29 mouse cellular contexts compared by ENCODE assay signal in genomic region chr10:61378698-61379097, GRCm38 (mm10). TPM values are rescaled to one million over a fixed set of nuclear protein-coding genes. Genes with fewer than 3 reads are reported as not detected.
DNase-seq lines count a peak whose midpoint lies in the region; ATAC-seq and TF ChIP-seq lines count a peak whose summit lies in the region.
"Had no signal": no experiment of that assay in that cellular context is flagged by ENCODE, and none has a peak within 500 bp of the region (broad histone marks: within the 10 kb centered on the region; RNA-seq: fewer than 3 reads in every experiment).

No protein-coding gene starts in this region.

- 76% methylated on average over 5 of the region's 5 CpGs for WGBS in heart, embryonic 16.5 days
- WGBS in midbrain, embryonic 10.5 days, result 81% methylated on average over 5 of the region's 5 CpGs
- 91% methylated on average over 5 of the region's 5 CpGs for WGBS in midbrain, postnatal 0 days

- no peaks in the 10 kb centered on the region for H3K36me3 ChIP-seq in heart, embryonic 16.5 days (ENCODE audit: control insufficient read depth, insufficient read depth)
- no peaks in the 10 kb centered on the region for H3K36me3 ChIP-seq in midbrain, embryonic 10.5 days
- H3K36me3 ChIP-seq in midbrain, postnatal 0 days (ENCODE audit: insufficient read depth, low read length), result no peaks in the 10 kb centered on the region
- H3K36me3 ChIP-seq: embryonic facial prominence, embryonic 13.5 days; liver, embryonic 12.5 days; midbrain, embryonic 13.5 days; stomach, embryonic 15.5 days had no signal

- intact Hi-C loops in heart, postnatal 14 days (cut with DNase I), result no loop called here
- intact Hi-C loops in heart, postnatal 36 days (cut with DNase I), result no loop called here

- no peak overlapping the region for H3K9ac ChIP-seq in heart, embryonic 16.5 days (ENCODE audit: low read length)
- no peak overlapping the region for H3K9ac ChIP-seq in midbrain, postnatal 0 days (replicated peaks; ENCODE audit: low read length, poor library complexity, severe bottlenecking)
- H3K9ac ChIP-seq: embryonic facial prominence, embryonic 13.5 days; hindbrain, embryonic 14.5 days; liver, embryonic 12.5 days; liver, postnatal 0 days; midbrain, embryonic 13.5 days; stomach, embryonic 15.5 days had no signal

- peak; percentile 96 for DNase-seq in heart, adult 11 months
- DNase-seq in heart, postnatal 14 days, result no peak
- no peak for DNase-seq in heart, postnatal 36 days
- no peak for DNase-seq in midbrain, embryonic 10.5 days (ENCODE audit: low spot score)
- DNase-seq in midbrain, postnatal 0 days (ENCODE audit: low spot score), result no peak
- no peak for DNase-seq in lung, postnatal 36 days
- DNase-seq: adrenal gland, postnatal 25 days; cerebellum, adult 18-20 months; cerebellum, postnatal 10 days; kidney, adult 11 months; layer of hippocampus, postnatal 36 days; left cerebral cortex, postnatal 4 days; liver, postnatal 0 days; lung, postnatal 4 days; right cerebral cortex, postnatal 25 days had no signal

- H3K27me3 ChIP-seq in heart, embryonic 16.5 days (ENCODE audit: control insufficient read depth, insufficient read depth, low read length), result no peaks in the 10 kb centered on the region
- H3K27me3 ChIP-seq in midbrain, embryonic 10.5 days (ENCODE audit: low read depth, poor library complexity, severe bottlenecking), result peaks cover 23% of the 10 kb centered on the region
- H3K27me3 ChIP-seq in midbrain, postnatal 0 days (ENCODE audit: insufficient read depth, low read length), result no peaks in the 10 kb centered on the region
- H3K27me3 ChIP-seq: stomach, embryonic 15.5 days had no signal

- no peak for ATAC-seq in heart, embryonic 16.5 days (replicated peaks; ENCODE audit: extremely low read depth, insufficient read depth, low FRiP score)
- no peak for ATAC-seq in midbrain, postnatal 0 days (ENCODE audit: low FRiP score)
- ATAC-seq: CD4-positive, CD25-positive, alpha-beta regulatory T cell, adult 4 months; forebrain, embryonic 16.5 days; inflammation-experienced regulatory T-cells, adult 6 months; liver, embryonic 12.5 days; liver, postnatal 0 days; midbrain, embryonic 13.5 days had no signal

- TF ChIP-seq CTCF in midbrain, postnatal 0 days (IDR thresholded peaks at IDR 0.05), result no peak

- H3K4me3 ChIP-seq in heart, embryonic 16.5 days (ENCODE audit: low read length), result no peak overlapping the region
- no peak overlapping the region for H3K4me3 ChIP-seq in midbrain, embryonic 10.5 days
- no peak overlapping the region for H3K4me3 ChIP-seq in midbrain, postnatal 0 days (ENCODE audit: low read depth, low read length)
- H3K4me3 ChIP-seq: embryonic facial prominence, embryonic 13.5 days; liver, embryonic 12.5 days; megakaryocyte, embryonic 14.5 days; midbrain, embryonic 13.5 days; stomach, embryonic 15.5 days had no signal

- peaks cover 78% of the 10 kb centered on the region for H3K4me1 ChIP-seq in heart, embryonic 16.5 days (ENCODE audit: control insufficient read depth, insufficient read depth, low read length)
- H3K4me1 ChIP-seq in midbrain, embryonic 10.5 days, result peaks cover 66% of the 10 kb centered on the region
- H3K4me1 ChIP-seq in midbrain, postnatal 0 days (ENCODE audit: insufficient read depth, low read length), result peaks cover 5% of the 10 kb centered on the region

- no peaks in the 10 kb centered on the region for H3K9me3 ChIP-seq in heart, embryonic 16.5 days (replicated peaks; ENCODE audit: control insufficient read depth, low read length)
- 0 out of 2 replicates have a peak, but pooled peaks cover 3% of the 10 kb centered on the region for H3K9me3 ChIP-seq in midbrain, embryonic 10.5 days (replicated peaks)
- H3K9me3 ChIP-seq in midbrain, postnatal 0 days (ENCODE audit: low read length), result no peaks in the 10 kb centered on the region
- H3K9me3 ChIP-seq: liver, embryonic 12.5 days; megakaryocyte, embryonic 14.5 days; stomach, embryonic 15.5 days had no signal

- H3K27ac ChIP-seq in heart, embryonic 16.5 days (ENCODE audit: low read length), result peak overlapping the region; percentile 54; the same call in 1 of the 2 replicates
- H3K27ac ChIP-seq in midbrain, embryonic 10.5 days (replicated peaks), result 0 out of 2 replicates have a peak overlapping the region, but pooled peaks have one; percentile 18
- H3K27ac ChIP-seq in midbrain, postnatal 0 days (ENCODE audit: low read depth, low read length), result no peak overlapping the region
- H3K27ac ChIP-seq: embryonic facial prominence, embryonic 13.5 days; hindbrain, embryonic 14.5 days; liver, embryonic 12.5 days; midbrain, embryonic 13.5 days; stomach, embryonic 15.5 days had no signal

- H3K4me2 ChIP-seq in heart, embryonic 16.5 days (ENCODE audit: low read depth, low read length), result no peak overlapping the region
- H3K4me2 ChIP-seq in midbrain, postnatal 0 days (ENCODE audit: low read depth, low read length, poor library complexity, severe bottlenecking), result no peak overlapping the region
- H3K4me2 ChIP-seq: embryonic facial prominence, embryonic 13.5 days; liver, embryonic 12.5 days; stomach, embryonic 15.5 days had no signal

RNA-seq across cellular contexts. Expression of gene Pald1, which starts 4.6 kb away (rescaled TPM):
- 10 to 100 TPM; 32.0 to 36.8 TPM for total RNA-seq in heart, postnatal 14 days (2021)
- polyA plus RNA-seq in heart, embryonic 16.5 days (2015; fragmentation: Nextera tagmentation; extraction: Ambion mirVana), result 21.0 and 28.4 TPM in 2 replicates
- total RNA-seq in heart, postnatal 36 days (2021), result 10 to 100 TPM; 19.9 to 21.6 TPM
- 35.8 and 36.1 TPM in 2 replicates for polyA plus RNA-seq in midbrain, embryonic 10.5 days (2016; fragmentation: Nextera tagmentation; extraction: Ambion mirVana)
- total RNA-seq in midbrain, postnatal 0 days (2014; rRNA removed), result 25.2 and 27.1 TPM in 2 replicates
- 16.0 and 16.8 TPM in 2 replicates for polyA plus RNA-seq in midbrain, postnatal 0 days (2015; fragmentation: Nextera tagmentation; extraction: Ambion mirVana)
- total RNA-seq: neutrophil, adult 5-6 weeks had no signal
- polyA plus RNA-seq: CD4-positive, CD25-positive, alpha-beta regulatory T cell, adult 4 months had no signal

RNA-seq across cellular contexts. Expression of gene Nodal, which starts 39.1 kb away (rescaled TPM):
- total RNA-seq in heart, postnatal 14 days (2021), result under 1 TPM in 1 of 2 experiments, not detected in 1; 0.10 TPM
- polyA plus RNA-seq in heart, embryonic 16.5 days (2015; fragmentation: Nextera tagmentation; extraction: Ambion mirVana), result 0.14 TPM in 1 of 2 replicates, not detected in the other
- under 1 TPM in 1 of 2 experiments, not detected in 1; 0.11 TPM for total RNA-seq in heart, postnatal 36 days (2021)
- 0.25 and 0.26 TPM in 2 replicates for polyA plus RNA-seq in midbrain, embryonic 10.5 days (2016; fragmentation: Nextera tagmentation; extraction: Ambion mirVana)
- 0.38 and 0.47 TPM in 2 replicates for total RNA-seq in midbrain, postnatal 0 days (2014; rRNA removed)
- polyA plus RNA-seq in midbrain, postnatal 0 days (2015; fragmentation: Nextera tagmentation; extraction: Ambion mirVana), result 0.26 and 0.37 TPM in 2 replicates
- total RNA-seq: adrenal gland, postnatal 25 days; common myeloid progenitor, adult 5-6 weeks; monocyte, adult 5-6 weeks; neutrophil, adult 5-6 weeks had no signal
- polyA plus RNA-seq: CD4-positive, CD25-positive, alpha-beta regulatory T cell, adult 4 months; forebrain, embryonic 11.5 days; midbrain, embryonic 13.5 days had no signal
